Mouse (Mus musculus): ENCODE results near the gene Dtnb. TPM values are rescaled to one million over a fixed set of nuclear protein-coding genes. Genes with fewer than 3 reads are reported as not detected.

Dtnb gene
- total RNA-seq, 2 experiments from 2014 or later, result 12.6 to 16.1 TPM

DNA sequence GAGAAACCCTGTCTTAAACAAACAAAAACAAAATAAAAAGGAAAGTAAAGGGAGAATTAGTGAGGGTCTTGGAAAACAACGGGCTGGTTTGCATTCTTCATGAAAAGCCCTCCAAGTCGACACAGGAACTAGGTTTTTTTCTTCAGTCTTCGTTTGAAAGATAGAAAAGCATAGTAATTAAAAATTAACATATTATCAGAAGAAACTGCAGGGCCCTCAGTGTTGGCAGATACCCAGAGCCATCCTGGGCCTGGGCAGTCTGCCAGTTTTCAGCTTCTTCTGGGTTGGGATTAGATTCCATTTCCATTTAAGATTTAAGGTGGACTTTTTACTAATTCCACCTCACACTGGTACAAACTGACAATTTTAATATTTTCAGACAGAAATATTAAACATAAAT is 151.6 kb downstream of the Dtnb start:
- ATAC-seq (replicated peaks; ENCODE audit: poor library complexity), result peak; percentile 29; the same call in 1 of the 2 replicates

DNA sequence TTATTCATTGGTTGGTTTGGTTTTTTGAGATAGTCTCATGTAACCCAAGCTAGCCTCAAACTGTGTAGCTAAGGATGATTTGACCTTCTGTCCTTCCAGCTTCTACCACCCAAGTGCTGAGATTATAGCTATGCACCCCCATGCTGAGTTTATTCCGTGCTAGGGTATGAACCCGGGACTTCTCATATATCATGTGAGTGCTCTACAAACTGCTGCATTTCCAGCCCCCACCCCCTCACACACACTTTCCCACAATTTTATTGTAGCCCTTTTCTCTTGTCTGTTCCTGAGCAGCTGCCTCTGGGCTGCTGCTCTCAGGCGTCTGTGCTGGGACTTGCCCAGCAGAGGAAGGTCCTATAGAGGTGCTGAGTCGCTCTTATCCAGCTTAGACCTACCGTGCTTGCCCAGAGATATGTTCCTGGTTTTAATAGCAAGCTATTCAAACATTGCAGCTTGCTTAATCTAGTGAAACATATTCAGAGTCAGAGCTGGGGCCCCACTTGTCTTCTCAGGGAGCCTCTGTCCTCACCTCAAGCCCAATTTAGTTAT is 152.7 kb downstream of the Dtnb start:
- 0 out of 2 replicates have a peak, but pooled peaks have one; percentile 34 for ATAC-seq (replicated peaks; ENCODE audit: poor library complexity)

DNA sequence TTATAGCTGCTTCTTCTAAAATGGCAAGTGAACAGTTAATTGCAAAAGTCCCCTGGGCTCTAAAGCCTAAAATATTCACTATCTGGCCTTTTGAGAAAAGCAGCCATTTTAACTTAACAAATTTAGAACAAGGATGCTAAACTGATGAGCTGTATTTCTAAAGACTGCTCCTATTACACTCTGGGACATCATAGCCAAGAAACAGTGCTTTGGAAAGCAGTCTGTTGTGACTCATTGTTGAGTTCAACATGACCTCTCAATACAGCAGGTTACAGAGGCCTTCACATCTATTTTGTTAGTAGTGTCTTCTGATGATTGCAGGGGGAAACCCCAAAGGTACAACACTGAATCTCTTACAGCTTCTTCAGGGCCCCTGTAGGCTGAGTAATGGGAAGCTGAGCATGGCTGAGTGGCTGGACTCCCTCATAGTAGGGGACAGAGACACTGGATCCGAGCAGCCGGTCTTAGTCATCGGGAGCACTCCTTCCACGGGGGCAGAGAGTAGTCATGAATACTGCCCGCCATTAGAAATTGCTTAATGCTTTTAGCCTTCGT is 157.4 kb downstream of the Dtnb start:
- no peak for ATAC-seq (replicated peaks; ENCODE audit: poor library complexity)

DNA sequence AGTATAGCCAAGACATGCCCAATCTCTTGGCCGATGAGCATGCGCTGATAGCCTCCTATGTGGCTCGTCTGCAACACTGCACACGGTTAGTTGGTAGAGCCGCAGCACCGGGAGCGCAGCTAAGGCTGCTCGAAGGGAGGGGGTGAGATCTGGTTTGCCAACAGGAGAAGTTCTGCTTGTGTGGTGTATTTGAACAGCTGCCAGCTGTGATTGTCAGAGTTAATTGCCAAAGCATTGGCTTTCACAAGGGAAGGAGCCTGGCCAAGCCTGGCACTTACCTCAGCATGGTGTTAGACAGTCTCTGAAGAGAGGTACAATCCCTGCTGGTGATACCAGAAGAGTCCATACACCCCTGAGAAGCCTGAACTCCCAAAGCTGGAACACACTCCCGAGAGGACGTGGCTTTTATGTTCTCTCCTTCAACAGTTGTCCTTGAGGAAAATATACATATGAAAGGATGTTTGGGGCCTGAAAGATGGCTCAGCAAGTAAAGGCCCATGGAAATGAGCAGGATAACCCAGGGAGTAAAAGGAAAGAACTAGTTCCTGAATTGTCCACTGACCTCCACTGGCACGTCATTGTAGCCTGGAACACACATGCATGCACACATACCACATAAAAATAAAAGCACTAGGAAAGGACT is 160.6 kb downstream of the Dtnb start:
- peak; percentile 61 for ATAC-seq (replicated peaks; ENCODE audit: poor library complexity)

DNA sequence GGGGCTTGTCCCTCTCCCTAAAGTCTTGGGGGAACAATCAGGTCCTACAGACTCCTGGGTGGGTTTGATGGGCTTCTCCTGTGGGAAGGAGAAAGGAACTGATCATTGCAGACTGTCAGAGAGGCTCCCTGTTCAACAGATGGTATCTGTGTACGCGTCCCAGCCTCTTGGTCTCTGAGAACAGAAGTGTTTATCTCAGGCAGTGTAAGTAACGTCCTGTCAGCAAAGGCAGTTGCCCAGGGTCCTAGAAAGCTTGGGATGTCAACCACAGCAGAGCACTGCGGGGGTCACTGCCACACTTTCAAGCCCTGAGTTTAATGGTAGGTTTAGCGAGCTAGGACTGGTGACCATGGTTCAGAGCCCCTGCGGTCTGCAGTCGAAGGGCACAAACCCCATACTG is 161.1 kb downstream of the Dtnb start:
- no peak for ATAC-seq (replicated peaks; ENCODE audit: poor library complexity)

DNA sequence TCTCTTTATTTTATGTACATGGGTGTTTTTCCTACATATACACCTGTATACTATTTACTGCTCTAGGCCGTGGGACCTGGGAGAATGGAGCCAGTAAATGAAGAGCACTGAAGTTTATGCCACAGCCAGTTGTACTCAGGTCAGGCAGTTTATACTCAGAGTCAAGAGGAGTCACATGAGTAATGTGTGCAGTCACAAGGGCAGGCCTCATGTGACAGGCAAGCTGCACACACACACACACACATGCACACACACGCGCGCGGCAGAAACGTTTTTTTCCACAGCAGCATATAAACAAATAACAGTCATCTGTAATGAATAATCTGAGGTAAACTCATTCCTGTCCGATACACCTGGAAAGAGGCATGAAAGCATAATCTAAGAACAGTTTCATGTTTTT is 164.8 kb downstream of the Dtnb start:
- ATAC-seq (replicated peaks; ENCODE audit: poor library complexity), result no peak

DNA sequence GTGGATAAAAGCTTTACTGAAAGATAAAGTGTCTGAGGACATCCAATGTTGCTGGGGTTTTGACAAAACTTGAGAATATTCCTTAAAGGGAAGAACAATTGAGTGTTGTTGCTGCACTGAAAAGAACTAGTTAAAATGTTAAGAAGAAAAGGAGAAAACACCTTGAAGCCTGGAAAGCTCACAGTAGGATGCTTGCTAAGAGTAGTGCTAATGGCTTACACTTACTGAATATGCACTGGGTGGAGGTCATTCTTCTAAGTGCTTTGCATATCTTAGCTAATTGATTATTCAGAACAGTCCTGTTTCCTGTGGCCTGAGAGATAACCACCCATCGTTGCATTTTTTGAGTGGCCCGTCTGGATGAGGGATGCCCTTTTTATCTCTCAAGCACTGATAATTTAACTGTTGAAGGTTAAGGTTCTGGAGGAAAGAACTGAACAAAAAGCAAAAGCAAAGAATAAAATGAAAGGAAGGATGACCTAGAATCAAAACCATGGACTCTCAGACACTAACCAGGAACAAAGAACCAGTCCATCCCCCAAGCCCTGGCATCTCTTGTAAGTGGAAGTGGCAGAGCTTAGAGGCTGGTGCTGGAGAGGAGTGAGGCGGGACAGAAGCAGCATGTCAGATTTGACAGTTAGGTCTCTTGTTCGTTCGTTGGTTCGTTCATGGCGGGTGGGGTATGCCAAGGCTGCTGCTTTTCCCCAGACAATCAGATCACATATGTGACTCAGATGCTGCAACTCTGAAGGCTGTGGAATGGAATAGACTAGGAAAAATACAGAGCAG is 166.8 kb downstream of the Dtnb start:
- peak; percentile 35; the same call in 1 of the 2 replicates for ATAC-seq (replicated peaks; ENCODE audit: poor library complexity)

DNA sequence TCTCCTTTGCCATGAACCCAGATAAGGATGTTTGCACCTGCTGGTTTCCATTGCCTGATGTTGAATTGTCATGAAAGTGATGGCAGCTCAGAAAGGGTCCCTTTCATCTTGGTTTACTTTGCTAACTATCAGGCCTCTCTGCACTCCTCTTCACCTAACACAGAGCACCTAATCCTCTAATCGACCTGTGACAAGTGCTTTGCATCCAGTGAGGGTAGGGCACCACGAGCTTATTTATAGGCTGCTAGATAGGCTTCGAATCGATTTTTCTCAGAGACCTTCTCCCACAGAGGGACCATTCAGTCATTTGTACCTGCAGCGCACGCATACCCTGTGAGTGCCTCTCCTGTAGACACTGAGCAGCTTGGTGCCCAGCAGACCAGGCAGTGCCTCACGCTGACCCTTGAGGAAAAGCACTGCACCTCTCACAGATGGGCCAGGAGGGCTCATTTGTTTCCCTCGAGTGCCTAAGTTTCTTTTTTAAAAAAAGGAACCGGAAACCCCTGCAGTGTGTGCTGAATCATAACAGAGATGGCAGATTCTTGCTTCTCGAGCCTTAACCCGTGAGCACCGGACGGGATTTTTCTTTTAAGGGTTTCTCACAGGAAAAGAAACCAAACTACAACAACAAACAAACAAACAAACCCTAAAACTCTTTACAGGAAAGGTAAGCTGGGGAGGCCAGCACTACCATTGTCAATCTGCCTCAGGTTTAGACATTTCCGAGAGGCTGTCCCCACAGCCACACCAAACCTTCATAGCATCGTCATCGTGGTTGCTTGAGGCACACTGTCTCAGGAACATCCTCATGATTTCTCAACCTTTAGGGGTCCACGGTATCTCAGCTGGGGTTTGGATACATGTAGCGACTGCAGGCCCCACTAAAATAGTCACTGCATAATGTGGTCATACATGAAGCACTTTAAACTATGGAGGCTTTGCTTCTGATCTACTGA is 167.8 kb downstream of the Dtnb start:
- peak; percentile 82 for ATAC-seq (replicated peaks; ENCODE audit: poor library complexity)

DNA sequence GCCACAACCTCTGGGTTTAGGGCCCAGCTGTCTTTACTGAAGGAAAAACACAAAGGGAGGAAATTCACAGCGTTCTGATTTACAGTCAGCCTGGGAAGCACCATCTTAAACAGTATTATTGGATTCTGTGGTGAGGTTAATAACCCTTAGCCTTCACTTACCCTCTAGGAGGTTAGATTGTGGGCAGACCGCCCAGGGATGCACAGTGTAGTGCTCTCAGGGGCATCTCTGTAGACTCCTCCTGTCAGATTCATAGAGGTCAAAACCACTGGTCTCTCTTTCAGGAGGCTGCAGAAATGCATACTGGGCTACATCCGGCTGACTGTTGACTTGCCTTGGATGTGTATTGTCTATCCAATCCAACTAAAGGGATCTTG is 168.5 kb downstream of the Dtnb start:
- ATAC-seq (replicated peaks; ENCODE audit: poor library complexity), result no peak

DNA sequence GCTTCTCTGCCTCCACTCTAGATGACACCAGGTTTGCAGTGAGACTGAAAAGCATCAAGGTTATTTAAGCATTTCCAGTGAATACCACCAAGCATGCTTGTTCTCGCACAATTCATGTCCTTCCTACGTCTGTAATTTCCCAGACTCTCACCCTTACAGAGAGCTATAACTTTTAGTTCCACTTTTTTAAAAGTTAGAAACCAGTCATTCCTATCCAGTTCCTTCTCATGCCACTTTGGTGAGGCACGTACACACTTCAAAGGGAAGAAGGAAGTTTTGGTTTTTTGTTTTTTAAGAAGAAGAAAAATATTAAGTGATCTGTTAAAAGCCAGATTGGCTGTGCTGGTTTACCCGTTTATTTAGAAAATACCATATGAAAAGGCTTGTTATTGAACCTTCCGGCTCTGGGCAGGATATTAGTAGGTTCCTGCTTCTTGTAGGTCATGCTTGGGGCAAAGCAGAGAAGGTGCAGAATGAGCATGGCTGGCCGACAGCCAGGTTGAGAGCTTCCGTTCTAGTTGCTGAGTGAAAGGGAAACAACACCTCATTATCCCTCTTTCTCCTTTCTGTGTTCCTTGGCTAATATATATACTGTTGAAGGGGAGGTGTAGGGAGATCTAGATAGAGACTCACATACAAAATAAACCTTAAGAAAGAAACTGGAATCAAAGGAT is 173.4 kb downstream of the Dtnb start:
- peak; percentile 62 for ATAC-seq (replicated peaks; ENCODE audit: poor library complexity)

DNA sequence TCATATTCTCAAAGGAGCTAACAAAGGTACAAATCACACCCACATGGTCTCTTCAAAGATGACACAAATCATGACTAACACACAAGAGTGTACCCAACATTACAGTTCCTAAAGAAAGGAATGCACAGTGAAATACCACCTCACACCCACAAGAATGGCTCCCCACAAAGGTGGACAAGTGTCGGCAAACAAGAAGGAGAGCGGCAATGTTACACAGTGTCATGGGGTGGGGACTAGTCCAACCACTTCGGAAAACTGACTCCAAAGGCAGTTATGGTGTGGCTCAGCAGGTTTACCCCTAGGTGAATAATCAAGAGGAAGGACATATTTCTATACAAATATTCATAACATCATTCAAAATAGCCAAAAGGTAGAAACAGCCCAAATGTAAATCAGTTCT is 174.2 kb downstream of the Dtnb start:
- no peak for ATAC-seq (replicated peaks; ENCODE audit: poor library complexity)

DNA sequence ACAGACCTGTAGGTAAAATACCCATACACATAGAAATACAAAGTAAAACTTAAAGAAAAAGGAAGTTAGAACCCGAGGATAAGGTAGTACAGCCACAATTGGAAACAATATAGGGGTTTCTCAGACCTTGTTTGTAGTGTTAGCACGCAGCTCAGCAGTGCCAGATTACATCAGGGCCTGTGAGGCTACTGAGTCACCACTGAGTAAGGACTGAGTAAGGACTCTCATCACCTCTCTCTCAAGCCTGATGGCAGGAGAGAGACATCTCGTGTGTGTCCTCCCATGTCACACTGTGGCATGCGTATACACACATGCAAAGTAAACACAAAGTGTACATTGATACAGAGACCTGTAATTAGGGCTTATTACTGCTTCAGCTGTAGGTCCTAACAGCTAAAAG is 175.4 kb downstream of the Dtnb start:
- ATAC-seq (replicated peaks; ENCODE audit: poor library complexity), result no peak

DNA sequence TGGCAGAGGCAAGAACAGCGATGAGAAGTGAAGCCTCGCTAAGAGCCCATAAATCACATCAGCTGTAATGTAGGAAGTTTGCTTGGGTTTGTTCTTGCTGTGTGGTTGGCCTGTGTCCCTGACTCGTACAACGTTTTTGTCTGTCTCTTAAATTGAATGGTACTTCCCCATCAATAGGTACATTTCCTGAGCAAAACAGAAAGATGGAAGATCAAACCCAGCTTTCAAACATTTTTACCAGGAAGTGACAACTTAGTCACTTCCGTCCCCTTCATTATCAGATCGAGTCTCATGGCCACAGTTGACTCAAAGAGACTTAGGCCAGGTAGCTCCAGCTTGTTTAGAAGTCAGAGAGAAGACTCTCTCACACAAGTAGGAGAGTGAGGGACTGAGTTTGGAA is 183.3 kb downstream of the Dtnb start:
- ATAC-seq (replicated peaks; ENCODE audit: poor library complexity), result no peak

DNA sequence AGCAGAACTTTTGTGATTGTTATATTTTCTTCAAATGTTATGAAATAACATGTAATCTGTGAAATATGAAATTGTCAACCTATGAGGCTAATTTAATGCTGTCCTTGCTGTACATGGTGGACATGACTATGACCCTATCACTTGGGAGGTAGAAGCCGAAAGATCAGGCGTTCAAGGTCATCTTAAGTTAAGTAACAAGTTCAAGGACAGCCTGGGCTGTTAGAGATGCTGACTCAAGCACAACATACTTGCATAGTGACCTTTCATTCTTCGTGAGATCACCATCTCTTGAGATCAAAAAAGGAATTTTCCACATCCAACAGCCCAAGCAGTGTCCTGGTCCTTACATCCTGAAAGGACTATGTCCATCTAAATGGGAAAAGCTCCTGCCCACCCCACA is 184.0 kb downstream of the Dtnb start:
- no peak for ATAC-seq (replicated peaks; ENCODE audit: poor library complexity)

DNA sequence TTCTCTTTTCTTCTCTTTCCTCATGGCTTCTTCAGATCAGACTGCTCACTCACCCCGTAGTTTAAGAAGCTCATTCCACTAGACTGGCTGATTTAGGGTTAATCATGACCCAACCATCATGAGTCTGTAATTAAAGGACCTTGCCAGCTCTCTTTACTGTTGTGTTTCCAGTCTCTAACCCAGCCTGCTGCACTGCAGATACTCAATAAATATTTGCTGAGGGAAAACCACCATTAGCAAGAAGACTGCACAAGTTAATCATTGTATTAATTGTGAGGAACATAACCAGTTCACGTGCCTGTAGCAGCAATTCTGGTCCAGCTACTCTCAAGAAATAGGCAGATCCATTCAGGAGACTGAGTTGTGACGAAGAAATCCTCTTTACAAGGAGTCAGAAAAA is 185.9 kb downstream of the Dtnb start:
- ATAC-seq (replicated peaks; ENCODE audit: poor library complexity), result no peak

DNA sequence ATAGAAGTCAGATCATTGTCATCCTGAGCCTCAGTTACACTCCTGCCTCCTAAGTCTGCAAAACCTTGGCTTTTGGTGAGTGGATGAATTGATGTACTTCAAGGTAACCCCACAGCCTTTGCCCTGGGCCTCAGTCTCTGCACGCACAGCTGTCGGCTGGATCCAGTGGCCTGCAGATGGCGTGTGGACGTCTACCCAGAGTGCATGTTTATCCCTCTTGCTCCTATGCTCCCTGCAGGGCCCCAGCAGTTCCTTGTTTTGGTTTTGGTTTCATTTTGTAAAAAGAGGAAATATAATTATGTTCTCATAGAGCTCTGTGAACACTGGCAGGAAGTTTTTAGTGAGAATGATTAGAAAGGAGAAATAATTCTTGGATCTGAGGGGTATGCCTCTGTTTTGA is 187.2 kb downstream of the Dtnb start:
- ATAC-seq (replicated peaks; ENCODE audit: poor library complexity), result peak; percentile 99

DNA sequence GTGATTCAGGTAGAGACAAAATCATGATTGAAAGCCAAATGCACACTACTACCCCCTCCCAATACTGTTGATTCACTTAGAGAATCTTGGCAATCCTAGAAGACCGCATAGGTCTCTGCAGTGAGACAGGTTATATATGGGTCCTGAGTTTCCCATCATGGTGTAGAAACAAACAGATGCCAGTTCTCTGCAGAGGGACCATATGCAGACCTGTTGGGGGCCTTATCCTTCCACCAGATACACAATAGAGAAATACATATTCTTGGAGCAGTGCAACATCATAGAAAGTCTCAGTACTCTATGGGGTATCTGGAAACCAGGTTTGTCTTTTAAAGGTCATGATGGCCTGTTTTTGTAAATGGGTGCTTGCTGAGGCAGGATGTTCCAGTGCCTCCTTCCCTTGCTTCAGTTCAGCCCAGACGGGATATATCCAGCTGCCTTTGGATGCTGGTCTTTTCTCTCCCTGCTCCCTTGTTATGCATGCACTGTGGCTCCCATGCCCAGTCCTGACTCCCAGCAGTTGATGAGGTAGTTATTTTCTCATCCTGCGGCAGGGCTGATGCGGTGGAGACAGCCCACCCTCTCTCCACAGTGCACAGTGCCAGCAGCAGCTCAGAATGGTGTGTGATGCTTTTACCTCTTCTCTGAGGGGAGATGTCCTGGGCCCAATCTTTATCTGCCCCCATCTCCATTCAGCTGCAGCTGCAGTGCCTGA is 188.9 kb downstream of the Dtnb start:
- no peak for ATAC-seq (replicated peaks; ENCODE audit: poor library complexity)

DNA sequence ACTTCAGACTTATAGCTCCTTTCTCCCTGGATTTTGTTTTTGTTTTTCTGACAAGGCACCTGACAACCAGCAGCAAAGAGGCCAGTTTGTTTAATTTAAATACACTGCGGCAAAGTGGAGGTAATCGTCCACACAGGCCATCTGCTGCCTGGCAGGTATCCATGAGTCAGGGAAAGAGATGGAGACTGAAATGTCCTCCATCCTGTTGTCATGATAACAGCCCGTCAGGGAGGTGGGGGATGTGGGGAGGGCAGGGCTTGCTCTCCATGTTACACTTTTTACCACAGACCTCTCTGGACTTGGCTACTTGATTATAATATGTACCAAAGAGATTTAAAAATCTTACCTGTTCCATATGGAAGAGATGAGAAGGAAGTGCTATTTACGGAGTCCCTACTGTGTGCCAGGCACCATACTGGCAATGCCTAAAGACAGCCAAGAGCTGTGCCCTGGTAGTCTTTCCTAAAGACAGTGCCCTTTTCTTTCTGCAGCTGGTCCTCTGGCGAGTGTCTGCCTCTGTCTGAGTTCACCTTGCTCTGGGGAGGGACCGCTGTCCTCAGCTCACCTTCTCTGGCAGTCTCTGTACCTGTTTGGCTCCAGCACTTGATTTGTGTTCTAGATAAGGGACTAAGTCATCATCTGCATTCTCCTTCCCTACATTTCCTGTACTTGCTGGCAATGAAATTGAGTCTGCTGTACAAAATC is 189.6 kb downstream of the Dtnb start:
- ATAC-seq (replicated peaks; ENCODE audit: poor library complexity), result no peak

DNA sequence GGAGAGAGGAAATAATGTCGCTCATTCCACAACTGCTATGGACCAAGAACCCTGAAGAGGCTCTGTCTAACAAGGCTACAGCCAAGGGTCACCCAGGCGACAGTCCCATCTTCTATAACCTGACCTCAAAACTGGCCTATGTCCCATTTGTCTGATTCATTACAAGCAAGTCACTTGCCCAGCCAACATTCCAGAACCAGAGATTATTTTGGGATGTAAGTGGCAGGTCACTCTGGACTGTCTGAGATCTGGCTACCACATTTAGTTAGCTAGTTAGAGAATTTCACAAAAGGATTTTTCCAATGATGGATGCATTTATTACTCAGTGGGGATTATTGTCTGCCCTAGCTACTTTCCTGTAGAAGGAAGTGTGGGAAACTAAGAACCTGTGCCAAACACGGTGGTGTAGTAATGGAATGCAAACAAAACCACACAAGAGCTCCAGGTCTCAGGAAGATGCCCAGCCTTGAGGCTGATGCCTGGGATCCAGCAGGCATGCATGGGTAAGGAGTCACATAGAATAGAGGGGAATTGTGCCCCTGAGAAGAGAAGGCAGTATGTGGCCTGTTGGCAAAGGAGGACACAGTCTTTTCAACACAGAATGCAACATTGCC is 192.1 kb downstream of the Dtnb start:
- ATAC-seq (replicated peaks; ENCODE audit: poor library complexity), result no peak
